In the genomic region with DNA sequence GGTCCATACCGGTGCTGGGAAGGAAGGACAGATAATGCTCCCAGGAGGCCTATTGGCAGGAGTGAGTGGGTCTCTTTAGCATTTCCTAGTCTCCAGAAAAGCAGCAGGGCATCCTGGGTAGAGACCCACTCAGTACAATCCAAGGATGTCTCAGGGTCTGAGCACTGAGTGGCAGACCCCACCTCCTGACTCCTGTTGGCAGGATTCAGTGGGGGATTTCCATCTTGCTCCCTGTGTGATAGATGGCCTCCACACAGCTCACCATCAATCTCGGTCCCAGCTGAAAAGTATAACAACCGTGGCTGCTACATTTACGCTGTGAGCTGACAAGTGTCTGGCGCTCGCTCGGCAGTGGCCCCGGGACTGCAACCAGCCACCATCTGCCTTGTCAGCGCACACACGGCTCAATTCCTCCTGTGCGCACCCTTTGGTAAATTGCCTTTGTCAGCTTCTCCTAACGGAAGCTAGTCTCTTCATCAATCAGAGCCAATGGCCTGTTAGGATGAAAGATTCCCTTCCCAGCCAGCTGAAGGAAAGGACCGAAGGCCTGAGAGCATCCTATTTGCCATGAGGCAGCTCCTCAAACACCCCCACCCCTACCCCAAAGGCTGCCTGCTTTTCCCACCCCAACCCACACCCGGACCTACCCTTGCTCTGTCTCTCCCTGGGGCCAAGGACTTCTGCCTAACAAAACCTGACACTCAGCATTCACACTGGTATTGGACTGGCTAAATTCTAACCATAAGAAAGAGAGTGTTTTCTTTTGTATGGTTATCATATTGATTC, we compare ENCODE assay signal across 14 mouse cellular contexts.
A peak's percentile ranks its signal among the peaks of the same experiment; 100 is the strongest.
DNase-seq lines count a peak whose midpoint lies in the region; ATAC-seq and TF ChIP-seq lines count a peak whose summit lies in the region.
"Had no signal": no experiment of that assay in that cellular context is flagged by ENCODE, and none has a peak within 500 bp of the region (broad histone marks: within the 10 kb centered on the region; RNA-seq: fewer than 3 reads in every experiment).

No protein-coding gene starts in this region.

- H3K27me3 ChIP-seq in forebrain, embryonic 13.5 days = no peaks in the 10 kb centered on the region
- no peaks in the 10 kb centered on the region for H3K27me3 ChIP-seq in forebrain, embryonic 10.5 days (ENCODE audit: poor library complexity, severe bottlenecking)
- H3K27me3 ChIP-seq in hindbrain, postnatal 0 days (ENCODE audit: insufficient read depth, low read length) = no peaks in the 10 kb centered on the region
- H3K27me3 ChIP-seq in intestine, embryonic 15.5 days (replicated peaks) = no peaks in the 10 kb centered on the region
- H3K27me3 ChIP-seq: embryonic facial prominence, embryonic 15.5 days; kidney, embryonic 15.5 days; midbrain, embryonic 15.5 days had no signal

- TF ChIP-seq CTCF in hindbrain, postnatal 0 days (IDR thresholded peaks at IDR 0.05; ENCODE audit: low read depth) = no peak

- H3K4me3 ChIP-seq in forebrain, embryonic 13.5 days = no peak overlapping the region
- no peak overlapping the region for H3K4me3 ChIP-seq in forebrain, embryonic 10.5 days
- no peak overlapping the region for H3K4me3 ChIP-seq in hindbrain, postnatal 0 days (ENCODE audit: low read length)
- H3K4me3 ChIP-seq in intestine, embryonic 15.5 days (replicated peaks) = no peak overlapping the region
- H3K4me3 ChIP-seq: embryonic facial prominence, embryonic 15.5 days; kidney, embryonic 15.5 days; midbrain, embryonic 15.5 days had no signal

- peak; percentile 43; the same call in 1 of the 2 replicates for ATAC-seq in forebrain, embryonic 13.5 days
- ATAC-seq in hindbrain, postnatal 0 days = peak; percentile 67
- no peak for ATAC-seq in intestine, embryonic 15.5 days
- no peak for ATAC-seq in megakaryocyte progenitor cell, adult 5-6 weeks (replicated peaks; ENCODE audit: poor library complexity)
- ATAC-seq: lung, postnatal 0 days; midbrain, embryonic 15.5 days had no signal

- no peak overlapping the region for H3K27ac ChIP-seq in forebrain, embryonic 13.5 days
- H3K27ac ChIP-seq in forebrain, embryonic 10.5 days = no peak overlapping the region
- H3K27ac ChIP-seq in hindbrain, postnatal 0 days = peak overlapping the region; percentile 6; the same call in 1 of the 2 replicates
- no peak overlapping the region for H3K27ac ChIP-seq in intestine, embryonic 15.5 days
- H3K27ac ChIP-seq: embryonic facial prominence, embryonic 15.5 days; kidney, embryonic 15.5 days; midbrain, embryonic 15.5 days had no signal

- H3K4me1 ChIP-seq in forebrain, embryonic 13.5 days = no peaks in the 10 kb centered on the region
- 0 out of 2 replicates have a peak, but pooled peaks cover 3% of the 10 kb centered on the region for H3K4me1 ChIP-seq in forebrain, embryonic 10.5 days
- H3K4me1 ChIP-seq in hindbrain, postnatal 0 days (ENCODE audit: insufficient read depth, low read length) = 0 out of 2 replicates have a peak, but pooled peaks cover 5% of the 10 kb centered on the region
- no peaks in the 10 kb centered on the region for H3K4me1 ChIP-seq in intestine, embryonic 15.5 days (replicated peaks)
- H3K4me1 ChIP-seq: kidney, embryonic 15.5 days had no signal

- H3K4me2 ChIP-seq in forebrain, embryonic 13.5 days = no peak overlapping the region
- H3K4me2 ChIP-seq in hindbrain, postnatal 0 days (ENCODE audit: low read depth, low read length) = no peak overlapping the region
- no peak overlapping the region for H3K4me2 ChIP-seq in intestine, embryonic 15.5 days (replicated peaks)
- H3K4me2 ChIP-seq: embryonic facial prominence, embryonic 15.5 days; heart, embryonic 11.5 days; kidney, embryonic 15.5 days; midbrain, embryonic 15.5 days had no signal

- DNase-seq in forebrain, embryonic 10.5 days (ENCODE audit: extremely low spot score, low spot score) = no peak
- peak; percentile 29 for DNase-seq in cerebellum, adult 11 months
- peak; percentile 42 for DNase-seq in embryo, embryonic 10.5 days (ENCODE audit: low spot score)
- peak; percentile 64 for DNase-seq in hindbrain, postnatal 0 days (ENCODE audit: low spot score)
- DNase-seq in B cell, adult 2 months = no peak

- no peaks in the 10 kb centered on the region for H3K36me3 ChIP-seq in forebrain, embryonic 13.5 days (ENCODE audit: poor library complexity, severe bottlenecking)
- no peaks in the 10 kb centered on the region for H3K36me3 ChIP-seq in forebrain, embryonic 10.5 days (replicated peaks)
- no peaks in the 10 kb centered on the region for H3K36me3 ChIP-seq in hindbrain, postnatal 0 days (ENCODE audit: insufficient read depth, low read length)
- no peaks in the 10 kb centered on the region for H3K36me3 ChIP-seq in intestine, embryonic 15.5 days
- H3K36me3 ChIP-seq: embryonic facial prominence, embryonic 15.5 days; G1E; kidney, embryonic 15.5 days; midbrain, embryonic 15.5 days had no signal

- no peaks in the 10 kb centered on the region for H3K9me3 ChIP-seq in forebrain, embryonic 13.5 days (replicated peaks)
- no peaks in the 10 kb centered on the region for H3K9me3 ChIP-seq in forebrain, embryonic 10.5 days
- H3K9me3 ChIP-seq in hindbrain, postnatal 0 days (ENCODE audit: low read length) = no peaks in the 10 kb centered on the region
- H3K9me3 ChIP-seq in intestine, embryonic 15.5 days = no peaks in the 10 kb centered on the region
- H3K9me3 ChIP-seq: embryonic facial prominence, embryonic 15.5 days; kidney, embryonic 15.5 days; midbrain, embryonic 15.5 days had no signal

- no peak overlapping the region for H3K9ac ChIP-seq in forebrain, embryonic 13.5 days
- H3K9ac ChIP-seq in hindbrain, postnatal 0 days (replicated peaks; ENCODE audit: low read length) = no peak overlapping the region
- H3K9ac ChIP-seq in intestine, embryonic 15.5 days = no peak overlapping the region
- H3K9ac ChIP-seq: embryonic facial prominence, embryonic 15.5 days; kidney, embryonic 15.5 days; midbrain, embryonic 15.5 days had no signal

- WGBS in forebrain, embryonic 13.5 days = 81% methylated on average over 14 of the region's 14 CpGs
- 93% methylated on average over 14 of the region's 14 CpGs for WGBS in forebrain, embryonic 10.5 days
- 50% methylated on average over 14 of the region's 14 CpGs for WGBS in hindbrain, postnatal 0 days
- WGBS in intestine, embryonic 15.5 days = 61% methylated on average over 14 of the region's 14 CpGs

Comparison
In these comparisons a context has a peak if more than half of its experiments do, and no peak if none do; other contexts are left out.
1. ATAC-seq: peak in forebrain, embryonic 13.5 days (single experiment) and hindbrain, postnatal 0 days (single experiment); none in intestine, embryonic 15.5 days (single experiment) and megakaryocyte progenitor cell, adult 5-6 weeks (single experiment).
2. DNase-seq: peak in cerebellum, adult 11 months (single experiment), embryo, embryonic 10.5 days (single experiment) and hindbrain, postnatal 0 days (single experiment); none in forebrain, embryonic 10.5 days (single experiment) and B cell, adult 2 months (0 of 2).